ENCODE assay signal across 23 mouse cellular contexts in genomic region chr6:21867310-21867709, GRCm38 (mm10). TPM values are rescaled to one million over a fixed set of nuclear protein-coding genes. Genes with fewer than 3 reads are reported as not detected.
DNase-seq lines count a peak whose midpoint lies in the region; ATAC-seq and TF ChIP-seq lines count a peak whose summit lies in the region.
"Had no signal": no experiment of that assay in that cellular context is flagged by ENCODE, and none has a peak within 500 bp of the region (broad histone marks: within the 10 kb centered on the region; RNA-seq: fewer than 3 reads in every experiment).

No protein-coding gene starts in this region.

- no peaks in the 10 kb centered on the region for H3K36me3 ChIP-seq in heart, embryonic 13.5 days
- H3K36me3 ChIP-seq in heart, postnatal 0 days (replicated peaks; ENCODE audit: control insufficient read depth, insufficient read depth, low read length), result no peaks in the 10 kb centered on the region
- no peaks in the 10 kb centered on the region for H3K36me3 ChIP-seq in midbrain, embryonic 14.5 days (ENCODE audit: control insufficient read depth, insufficient read depth, low read length)
- H3K36me3 ChIP-seq in midbrain, embryonic 11.5 days (ENCODE audit: control insufficient read depth, insufficient read depth, low read length), result no peaks in the 10 kb centered on the region
- H3K36me3 ChIP-seq: embryonic facial prominence, embryonic 12.5 days; forebrain, embryonic 12.5 days; hindbrain, embryonic 15.5 days had no signal

- no peak for DNase-seq in heart, adult 9 months (ENCODE audit: low spot score in 2 of 2)
- DNase-seq in heart, postnatal 0 days (ENCODE audit: low spot score), result peak; percentile 22
- no peak for DNase-seq in heart, postnatal 14 days
- DNase-seq in midbrain, embryonic 14.5 days, result peak; percentile 23
- no peak for DNase-seq in midbrain, embryonic 11.5 days (ENCODE audit: low spot score, missing footprints)
- DNase-seq in left cerebral cortex, postnatal 4 days, result no peak
- DNase-seq: adrenal gland, adult 8-10 months; adrenal gland, postnatal 36 days; cerebellum, adult 11 months; cerebellum, adult 8-10 months; cerebellum, postnatal 14 days; embryo, embryonic 11 days; gastrocnemius, adult 2 months; gastrocnemius, postnatal 25 days; kidney, adult 8-10 months had no signal

- WGBS in heart, embryonic 13.5 days, result 15% methylated on average over 1 of the region's 1 CpGs
- WGBS in heart, postnatal 0 days, result 13% methylated on average over 1 of the region's 1 CpGs
- WGBS in midbrain, embryonic 14.5 days, result 65% methylated on average over 1 of the region's 1 CpGs
- WGBS in midbrain, embryonic 11.5 days, result 77% methylated on average over 1 of the region's 1 CpGs

- H3K4me2 ChIP-seq in heart, embryonic 13.5 days, result no peak overlapping the region; the same call in 1 of the 2 replicates
- H3K4me2 ChIP-seq in heart, postnatal 0 days (ENCODE audit: low read depth, low read length), result no peak overlapping the region
- no peak overlapping the region for H3K4me2 ChIP-seq in midbrain, embryonic 14.5 days (ENCODE audit: low read length)
- H3K4me2 ChIP-seq in midbrain, embryonic 11.5 days, result no peak overlapping the region
- H3K4me2 ChIP-seq: embryonic facial prominence, embryonic 12.5 days; forebrain, embryonic 12.5 days; hindbrain, embryonic 15.5 days had no signal

- H3K4me3 ChIP-seq in heart, embryonic 13.5 days, result no peak overlapping the region
- H3K4me3 ChIP-seq in heart, postnatal 0 days (ENCODE audit: low read depth, low read length), result no peak overlapping the region
- H3K4me3 ChIP-seq in midbrain, embryonic 14.5 days (replicated peaks; ENCODE audit: low read depth, low read length), result no peak overlapping the region
- H3K4me3 ChIP-seq in midbrain, embryonic 11.5 days (ENCODE audit: low read depth, low read length), result no peak overlapping the region
- H3K4me3 ChIP-seq: embryonic facial prominence, embryonic 12.5 days; forebrain, embryonic 12.5 days; gastrocnemius, adult 2 months; hindbrain, embryonic 15.5 days had no signal

- no peak for TF ChIP-seq EP300 in heart, postnatal 0 days (IDR thresholded peaks at IDR 0.05; ENCODE audit: low read depth)

- TF ChIP-seq CTCF in heart, postnatal 0 days (IDR thresholded peaks at IDR 0.05; ENCODE audit: low read depth), result no peak

- intact Hi-C loops in heart, postnatal 14 days (cut with DNase I), result no loop called here
- intact Hi-C loops in left cerebral cortex, postnatal 4 days (cut with DNase I), result no loop called here

- H3K9ac ChIP-seq in heart, embryonic 13.5 days, result no peak overlapping the region; the same call in 1 of the 2 replicates
- no peak overlapping the region for H3K9ac ChIP-seq in heart, postnatal 0 days (replicated peaks; ENCODE audit: low read depth, low read length)
- H3K9ac ChIP-seq in midbrain, embryonic 14.5 days (replicated peaks; ENCODE audit: low read length), result no peak overlapping the region
- H3K9ac ChIP-seq in midbrain, embryonic 11.5 days (ENCODE audit: low read length), result no peak overlapping the region
- H3K9ac ChIP-seq: embryonic facial prominence, embryonic 12.5 days; forebrain, embryonic 12.5 days; hindbrain, embryonic 15.5 days had no signal

- H3K27me3 ChIP-seq in heart, embryonic 13.5 days (replicated peaks), result no peaks in the 10 kb centered on the region
- H3K27me3 ChIP-seq in heart, postnatal 0 days (ENCODE audit: control insufficient read depth, insufficient read depth, low read length), result no peaks in the 10 kb centered on the region
- H3K27me3 ChIP-seq in midbrain, embryonic 14.5 days (ENCODE audit: control insufficient read depth, insufficient read depth, low read length), result no peaks in the 10 kb centered on the region
- H3K27me3 ChIP-seq in midbrain, embryonic 11.5 days (ENCODE audit: control insufficient read depth, insufficient read depth, low read length), result no peaks in the 10 kb centered on the region
- H3K27me3 ChIP-seq: embryonic facial prominence, embryonic 12.5 days; hindbrain, embryonic 15.5 days had no signal

- no peak; the same call in 1 of the 2 replicates for ATAC-seq in heart, embryonic 13.5 days (ENCODE audit: extremely low read depth, insufficient number of reproducible peaks, low FRiP score, low TSS enrichment)
- ATAC-seq in heart, postnatal 0 days (ENCODE audit: insufficient read depth, low read depth), result peak; percentile 68
- no peak for ATAC-seq in midbrain, embryonic 14.5 days (ENCODE audit: low FRiP score, low TSS enrichment)
- ATAC-seq in midbrain, embryonic 11.5 days (ENCODE audit: low FRiP score), result no peak
- ATAC-seq in megakaryocyte-erythroid progenitor cell, adult 5-6 weeks (replicated peaks; ENCODE audit: low FRiP score, low TSS enrichment, poor library complexity, severe bottlenecking), result 0 out of 2 replicates have a peak, but pooled peaks have one; percentile 26
- ATAC-seq: inflammation-experienced regulatory T-cells, adult 6 months; intestine, postnatal 0 days had no signal

- H3K27ac ChIP-seq in heart, embryonic 13.5 days (replicated peaks), result peak overlapping the region; percentile 54
- H3K27ac ChIP-seq in heart, postnatal 0 days (ENCODE audit: low read depth), result no peak overlapping the region
- H3K27ac ChIP-seq in midbrain, embryonic 14.5 days (replicated peaks; ENCODE audit: low read depth, low read length), result no peak overlapping the region
- no peak overlapping the region for H3K27ac ChIP-seq in midbrain, embryonic 11.5 days (ENCODE audit: low read depth, low read length)
- H3K27ac ChIP-seq: embryonic facial prominence, embryonic 12.5 days; forebrain, embryonic 12.5 days; gastrocnemius, adult 2 months; hindbrain, embryonic 15.5 days had no signal

- peaks cover 14% of the 10 kb centered on the region for H3K4me1 ChIP-seq in heart, embryonic 13.5 days
- H3K4me1 ChIP-seq in heart, postnatal 0 days (ENCODE audit: control insufficient read depth, insufficient read depth), result no peaks in the 10 kb centered on the region
- no peaks in the 10 kb centered on the region for H3K4me1 ChIP-seq in midbrain, embryonic 14.5 days (ENCODE audit: control insufficient read depth, insufficient read depth, low read length)
- H3K4me1 ChIP-seq in midbrain, embryonic 11.5 days (ENCODE audit: control insufficient read depth, insufficient read depth, low read length), result no peaks in the 10 kb centered on the region
- H3K4me1 ChIP-seq: embryonic facial prominence, embryonic 12.5 days; forebrain, embryonic 12.5 days; hindbrain, embryonic 15.5 days had no signal

- H3K9me3 ChIP-seq in heart, embryonic 13.5 days, result no peaks in the 10 kb centered on the region
- H3K9me3 ChIP-seq in heart, postnatal 0 days (replicated peaks; ENCODE audit: control insufficient read depth, low read length), result no peaks in the 10 kb centered on the region
- no peaks in the 10 kb centered on the region for H3K9me3 ChIP-seq in midbrain, embryonic 14.5 days (ENCODE audit: control insufficient read depth, low read length)
- no peaks in the 10 kb centered on the region for H3K9me3 ChIP-seq in midbrain, embryonic 11.5 days (ENCODE audit: control insufficient read depth, low read length)
- H3K9me3 ChIP-seq: embryonic facial prominence, embryonic 12.5 days; forebrain, embryonic 12.5 days; hindbrain, embryonic 15.5 days had no signal

RNA-seq across cellular contexts. Expression of gene Tspan12, which starts 15.0 kb away (rescaled TPM):
- 60.5 and 70.6 TPM in 2 replicates for polyA plus RNA-seq in heart, embryonic 13.5 days (2015; fragmentation: Nextera tagmentation; extraction: Ambion mirVana)
- total RNA-seq in heart, postnatal 0 days (2014; rRNA removed; ENCODE audit: low replicate concordance), result 32.3 and 37.4 TPM in 2 replicates
- polyA plus RNA-seq in heart, postnatal 0 days (2015; fragmentation: Nextera tagmentation; extraction: Ambion mirVana), result 83.6 and 95.1 TPM in 2 replicates
- 10 to 100 TPM; 83.0 to 85.3 TPM for total RNA-seq in heart, postnatal 14 days (2021)
- 63.6 and 69.5 TPM in 2 replicates for polyA plus RNA-seq in midbrain, embryonic 14.5 days (2014; fragmentation: Nextera tagmentation; extraction: Ambion mirVana)
- polyA plus RNA-seq in midbrain, embryonic 11.5 days (2014; fragmentation: Nextera tagmentation; extraction: Ambion mirVana), result 53.2 and 64.8 TPM in 2 replicates
- not detected in 2 replicates for total RNA-seq in megakaryocyte-erythroid progenitor cell, adult 5-6 weeks (2014; fragmentation: Nextera tagmentation)
- not detected in 2 replicates for total RNA-seq in megakaryocyte-erythroid progenitor cell, adult 5-6 weeks (2017)
- total RNA-seq in left cerebral cortex, postnatal 4 days (2021), result 10 to 100 TPM; 21.1 to 23.3 TPM
- total RNA-seq: granulocyte monocyte progenitor cell, adult 5-6 weeks had no signal
- polyA plus RNA-seq: inflammation-experienced regulatory T-cells, adult 6 months had no signal

Comparison
In these comparisons a context has a peak if more than half of its experiments do, and no peak if none do; other contexts are left out.
1. ATAC-seq: peak in heart, postnatal 0 days (single experiment) and megakaryocyte-erythroid progenitor cell, adult 5-6 weeks (single experiment); none in heart, embryonic 13.5 days (single experiment), midbrain, embryonic 14.5 days (single experiment) and midbrain, embryonic 11.5 days (single experiment).
2. DNase-seq: peak in heart, postnatal 0 days (single experiment) and midbrain, embryonic 14.5 days (single experiment); none in heart, adult 9 months (0 of 2), heart, postnatal 14 days (0 of 2), midbrain, embryonic 11.5 days (single experiment) and left cerebral cortex, postnatal 4 days (single experiment).
3. RNA of gene Tspan12, which starts 15.0 kb away (total RNA-seq): 83.0 to 85.3 TPM in heart, postnatal 14 days, 32.3 to 37.4 TPM in heart, postnatal 0 days and 21.1 to 23.3 TPM in left cerebral cortex, postnatal 4 days; not detected in megakaryocyte-erythroid progenitor cell, adult 5-6 weeks; every median in the first group is over 10 times any median in the second.